ENCODE assay signal across 20 mouse cellular contexts in the genomic region with DNA sequence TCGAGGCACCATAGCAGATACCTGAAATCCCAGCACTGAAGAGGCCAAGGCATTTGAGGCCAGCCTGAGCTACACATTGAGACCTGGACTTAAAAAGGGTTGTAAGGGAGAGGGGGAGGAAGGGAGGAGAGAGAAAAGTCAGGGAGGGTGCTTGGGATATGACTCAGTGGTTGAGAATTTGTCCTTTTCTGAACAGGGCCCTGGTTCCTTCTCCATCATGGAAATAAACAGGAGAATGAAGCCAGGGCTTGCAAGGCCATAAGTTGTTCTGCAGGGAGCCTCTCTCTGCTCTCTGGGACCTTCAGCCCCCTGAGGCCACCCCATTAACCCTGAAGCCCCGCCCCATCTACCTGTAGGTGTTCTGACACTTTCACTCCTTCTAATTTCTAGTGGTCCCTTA. TPM values are rescaled to one million over a fixed set of nuclear protein-coding genes. Genes with fewer than 3 reads are reported as not detected.
"Had no signal": no experiment of that assay in that cellular context is flagged by ENCODE, and none has a peak within 500 bp of the region (broad histone marks: within the 10 kb centered on the region; RNA-seq: fewer than 3 reads in every experiment).

No protein-coding gene starts in this region.

- ATAC-seq: liver, embryonic 12.5 days; midbrain, embryonic 15.5 days had no signal

- H3K4me2 ChIP-seq: limb, embryonic 13.5 days; liver, embryonic 12.5 days; liver, embryonic 15.5 days; lung, embryonic 15.5 days; midbrain, embryonic 12.5 days; midbrain, embryonic 15.5 days; neural tube, embryonic 12.5 days; neural tube, embryonic 15.5 days had no signal

- H3K9ac ChIP-seq: limb, embryonic 13.5 days; liver, embryonic 12.5 days; liver, embryonic 15.5 days; lung, embryonic 15.5 days; midbrain, embryonic 12.5 days; midbrain, embryonic 15.5 days; neural tube, embryonic 12.5 days; neural tube, embryonic 15.5 days had no signal

- H3K9me3 ChIP-seq: limb, embryonic 13.5 days; liver, embryonic 12.5 days; liver, embryonic 15.5 days; lung, embryonic 15.5 days; midbrain, embryonic 12.5 days; midbrain, embryonic 15.5 days; neural tube, embryonic 12.5 days; neural tube, embryonic 15.5 days had no signal

- H3K36me3 ChIP-seq: limb, embryonic 13.5 days; liver, embryonic 12.5 days; liver, embryonic 15.5 days; lung, embryonic 15.5 days; midbrain, embryonic 12.5 days; midbrain, embryonic 15.5 days; neural tube, embryonic 12.5 days; neural tube, embryonic 15.5 days had no signal

- DNase-seq: kidney, adult 9 months; kidney, postnatal 14 days; kidney, postnatal 4 days; left cerebral cortex, postnatal 4 days; liver; lung, adult 18-20 months; right cerebral cortex, adult 18-20 months; right cerebral cortex, postnatal 14 days; right cerebral cortex, postnatal 4 days; thymus, postnatal 25 days had no signal

- H3K27ac ChIP-seq: limb, embryonic 13.5 days; liver, embryonic 12.5 days; liver, embryonic 15.5 days; lung, embryonic 15.5 days; macrophage; midbrain, embryonic 12.5 days; midbrain, embryonic 15.5 days; neural tube, embryonic 12.5 days; neural tube, embryonic 15.5 days had no signal

- H3K4me1 ChIP-seq: liver, embryonic 15.5 days; midbrain, embryonic 12.5 days; midbrain, embryonic 15.5 days had no signal

- H3K4me3 ChIP-seq: limb, embryonic 13.5 days; liver, embryonic 12.5 days; liver, embryonic 15.5 days; lung, embryonic 15.5 days; midbrain, embryonic 12.5 days; midbrain, embryonic 15.5 days; neural tube, embryonic 12.5 days; neural tube, embryonic 15.5 days had no signal

RNA-seq across cellular contexts. Expression of a gene that starts 23.5 kb away (rescaled TPM):
- total RNA-seq: megakaryocyte, adult 5-6 weeks had no signal
- polyA plus RNA-seq: macrophage had no signal
